11 mouse cellular contexts compared by ENCODE assay signal in genomic region chr13:97245157-97245556, GRCm38 (mm10). TPM values are rescaled to one million over a fixed set of nuclear protein-coding genes. Genes with fewer than 3 reads are reported as not detected.
A peak's percentile ranks its signal among the peaks of the same experiment; 100 is the strongest.
DNase-seq lines count a peak whose midpoint lies in the region; ATAC-seq and TF ChIP-seq lines count a peak whose summit lies in the region.
"Had no signal": no experiment of that assay in that cellular context is flagged by ENCODE, and none has a peak within 500 bp of the region (broad histone marks: within the 10 kb centered on the region; RNA-seq: fewer than 3 reads in every experiment).

No protein-coding gene starts in this region.

- TF ChIP-seq CTCF in midbrain, postnatal 0 days (IDR thresholded peaks at IDR 0.05): no peak
- no peak for TF ChIP-seq CTCF in cerebellum, adult 2 months (IDR thresholded peaks at IDR 0.05; ENCODE audit: borderline replicate concordance, insufficient read depth, low read depth, low read length)

- no peak overlapping the region for H3K27ac ChIP-seq in kidney, embryonic 16.5 days (ENCODE audit: low read length)
- H3K27ac ChIP-seq in embryonic facial prominence, embryonic 12.5 days: no peak overlapping the region
- H3K27ac ChIP-seq in hindbrain, embryonic 11.5 days (ENCODE audit: low read depth, low read length): no peak overlapping the region
- H3K27ac ChIP-seq in midbrain, postnatal 0 days (ENCODE audit: low read depth, low read length): 0 out of 2 replicates have a peak overlapping the region, but pooled peaks have one; percentile 6
- H3K27ac ChIP-seq in cerebellum, adult 2 months (ENCODE audit: insufficient read depth, low read length): no peak overlapping the region
- H3K27ac ChIP-seq: heart, embryonic 10.5 days had no signal

- no peak for DNase-seq in kidney, postnatal 36 days
- DNase-seq in hindbrain, embryonic 11.5 days (ENCODE audit: low spot score): no peak
- DNase-seq in midbrain, postnatal 0 days (ENCODE audit: low spot score): no peak
- DNase-seq in cerebellum, adult 2 months: no peak
- no peak for DNase-seq in gastrocnemius, postnatal 4 days (ENCODE audit: low spot score in 2 of 2)
- no peak for DNase-seq in right cerebral cortex, postnatal 4 days
- DNase-seq: cerebellum, postnatal 14 days; kidney, adult 2 months had no signal

- 86% methylated on average over 12 of the region's 12 CpGs for WGBS in kidney, embryonic 16.5 days
- WGBS in embryonic facial prominence, embryonic 12.5 days: 90% methylated on average over 12 of the region's 12 CpGs
- 88% methylated on average over 12 of the region's 12 CpGs for WGBS in hindbrain, embryonic 11.5 days
- WGBS in midbrain, postnatal 0 days: 78% methylated on average over 12 of the region's 12 CpGs
- 73% methylated on average over 12 of the region's 12 CpGs for WGBS in cerebellum, adult 2 months

- H3K36me3 ChIP-seq in kidney, embryonic 16.5 days (ENCODE audit: insufficient read depth, low read length): peaks cover 47% of the 10 kb centered on the region
- peaks cover 38% of the 10 kb centered on the region for H3K36me3 ChIP-seq in embryonic facial prominence, embryonic 12.5 days
- peaks cover 8% of the 10 kb centered on the region for H3K36me3 ChIP-seq in hindbrain, embryonic 11.5 days (ENCODE audit: control insufficient read depth, insufficient read depth, low read length)
- peaks cover 21% of the 10 kb centered on the region for H3K36me3 ChIP-seq in midbrain, postnatal 0 days (ENCODE audit: insufficient read depth, low read length)

- H3K4me1 ChIP-seq in kidney, embryonic 16.5 days (ENCODE audit: insufficient read depth, low read length): peaks cover 73% of the 10 kb centered on the region
- H3K4me1 ChIP-seq in embryonic facial prominence, embryonic 12.5 days: peaks cover 58% of the 10 kb centered on the region
- H3K4me1 ChIP-seq in hindbrain, embryonic 11.5 days (replicated peaks; ENCODE audit: control insufficient read depth, insufficient read depth, low read length): peaks cover 24% of the 10 kb centered on the region
- H3K4me1 ChIP-seq in midbrain, postnatal 0 days (ENCODE audit: insufficient read depth, low read length): peaks cover 29% of the 10 kb centered on the region
- H3K4me1 ChIP-seq in cerebellum, adult 2 months (ENCODE audit: control insufficient read depth, insufficient read depth, low read length): peaks cover 5% of the 10 kb centered on the region; the same call in 1 of the 2 replicates

- H3K9ac ChIP-seq in kidney, embryonic 16.5 days (replicated peaks; ENCODE audit: low read length): no peak overlapping the region
- no peak overlapping the region for H3K9ac ChIP-seq in embryonic facial prominence, embryonic 12.5 days
- no peak overlapping the region for H3K9ac ChIP-seq in hindbrain, embryonic 11.5 days (ENCODE audit: low read depth, low read length)
- no peak overlapping the region for H3K9ac ChIP-seq in midbrain, postnatal 0 days (replicated peaks; ENCODE audit: low read length, poor library complexity, severe bottlenecking)

- H3K4me2 ChIP-seq in kidney, embryonic 16.5 days (replicated peaks; ENCODE audit: low read depth, low read length): peak overlapping the region; percentile 77
- H3K4me2 ChIP-seq in embryonic facial prominence, embryonic 12.5 days (replicated peaks): peak overlapping the region; percentile 89
- H3K4me2 ChIP-seq in hindbrain, embryonic 11.5 days (replicated peaks; ENCODE audit: low read depth, low read length): peak overlapping the region; percentile 86
- peak overlapping the region; percentile 72 for H3K4me2 ChIP-seq in midbrain, postnatal 0 days (ENCODE audit: low read depth, low read length, poor library complexity, severe bottlenecking)

- H3K9me3 ChIP-seq in kidney, embryonic 16.5 days (ENCODE audit: low read length): no peaks in the 10 kb centered on the region
- no peaks in the 10 kb centered on the region for H3K9me3 ChIP-seq in embryonic facial prominence, embryonic 12.5 days
- no peaks in the 10 kb centered on the region for H3K9me3 ChIP-seq in hindbrain, embryonic 11.5 days (ENCODE audit: control insufficient read depth, low read length)
- no peaks in the 10 kb centered on the region for H3K9me3 ChIP-seq in midbrain, postnatal 0 days (ENCODE audit: low read length)
- H3K9me3 ChIP-seq: heart, embryonic 10.5 days had no signal

- TF ChIP-seq POLR2A in cerebellum, adult 2 months (IDR thresholded peaks at IDR 0.05; ENCODE audit: borderline replicate concordance, insufficient read depth, low read length): no peak

- no peak overlapping the region for H3K4me3 ChIP-seq in kidney, embryonic 16.5 days (ENCODE audit: low read length)
- no peak overlapping the region for H3K4me3 ChIP-seq in embryonic facial prominence, embryonic 12.5 days
- H3K4me3 ChIP-seq in hindbrain, embryonic 11.5 days (ENCODE audit: low read depth, low read length): peak overlapping the region; percentile 1; the same call in 1 of the 2 replicates
- H3K4me3 ChIP-seq in midbrain, postnatal 0 days (ENCODE audit: low read depth, low read length): peak overlapping the region; percentile 63
- H3K4me3 ChIP-seq in cerebellum, adult 2 months (replicated peaks; ENCODE audit: insufficient read depth, low read depth, low read length): no peak overlapping the region

- no peaks in the 10 kb centered on the region for H3K27me3 ChIP-seq in kidney, embryonic 16.5 days (ENCODE audit: insufficient read depth, low read length)
- H3K27me3 ChIP-seq in embryonic facial prominence, embryonic 12.5 days: peaks cover 2% of the 10 kb centered on the region; the same call in 1 of the 2 replicates
- H3K27me3 ChIP-seq in hindbrain, embryonic 11.5 days (ENCODE audit: control insufficient read depth, insufficient read depth, low read length): no peaks in the 10 kb centered on the region
- no peaks in the 10 kb centered on the region for H3K27me3 ChIP-seq in midbrain, postnatal 0 days (ENCODE audit: insufficient read depth, low read length)
- no peaks in the 10 kb centered on the region; the same call in 1 of the 2 replicates for H3K27me3 ChIP-seq in cerebellum, adult 2 months (ENCODE audit: control insufficient read depth, insufficient read depth, low read length)

- no peak for ATAC-seq in kidney, embryonic 16.5 days (ENCODE audit: low FRiP score, low TSS enrichment)
- no peak for ATAC-seq in embryonic facial prominence, embryonic 12.5 days (ENCODE audit: insufficient number of reproducible peaks, insufficient read depth, low FRiP score, low TSS enrichment)
- no peak for ATAC-seq in hindbrain, embryonic 11.5 days (ENCODE audit: low FRiP score)
- ATAC-seq in midbrain, postnatal 0 days (ENCODE audit: low FRiP score): no peak

RNA-seq across cellular contexts. Expression of gene Enc1, which starts 4.3 kb away (rescaled TPM):
- polyA plus RNA-seq in kidney, embryonic 16.5 days (2015; fragmentation: Nextera tagmentation; extraction: Ambion mirVana): 13.7 and 14.3 TPM in 2 replicates
- 7.8 and 8.0 TPM in 2 replicates for polyA plus RNA-seq in embryonic facial prominence, embryonic 12.5 days (2016; fragmentation: Nextera tagmentation; extraction: Ambion mirVana)
- 34.8 and 45.9 TPM in 2 replicates for polyA plus RNA-seq in hindbrain, embryonic 11.5 days (2014; fragmentation: Nextera tagmentation; extraction: Ambion mirVana)
- total RNA-seq in midbrain, postnatal 0 days (2014; rRNA removed): 326 and 348 TPM in 2 replicates
- 54.0 and 54.2 TPM in 2 replicates for polyA plus RNA-seq in midbrain, postnatal 0 days (2015; fragmentation: Nextera tagmentation; extraction: Ambion mirVana)
- polyA plus RNA-seq in cerebellum, adult 2 months (2012; rRNA removed): 16.7 and 20.2 TPM in 2 replicates
- total RNA-seq in gastrocnemius, postnatal 4 days (2021): 10 to 100 TPM; 11.0 to 12.9 TPM

RNA-seq across cellular contexts. Expression of gene Hexb, which starts 47.0 kb away (rescaled TPM):
- 40.3 and 44.6 TPM in 2 replicates for polyA plus RNA-seq in kidney, embryonic 16.5 days (2015; fragmentation: Nextera tagmentation; extraction: Ambion mirVana)
- polyA plus RNA-seq in embryonic facial prominence, embryonic 12.5 days (2016; fragmentation: Nextera tagmentation; extraction: Ambion mirVana): 28.8 and 29.8 TPM in 2 replicates
- polyA plus RNA-seq in hindbrain, embryonic 11.5 days (2014; fragmentation: Nextera tagmentation; extraction: Ambion mirVana): 26.6 and 28.7 TPM in 2 replicates
- total RNA-seq in midbrain, postnatal 0 days (2014; rRNA removed): 55.1 and 70.5 TPM in 2 replicates
- polyA plus RNA-seq in midbrain, postnatal 0 days (2015; fragmentation: Nextera tagmentation; extraction: Ambion mirVana): 57.7 and 59.7 TPM in 2 replicates
- polyA plus RNA-seq in cerebellum, adult 2 months (2012; rRNA removed): 61.0 and 62.9 TPM in 2 replicates
- total RNA-seq in gastrocnemius, postnatal 4 days (2021): 10 to 100 TPM; 26.7 to 27.8 TPM

Comparison
In these comparisons a context has a peak if more than half of its experiments do, and no peak if none do; other contexts are left out.
1. H3K4me3 ChIP-seq: peak in hindbrain, embryonic 11.5 days (single experiment) and midbrain, postnatal 0 days (single experiment); none in kidney, embryonic 16.5 days (single experiment), embryonic facial prominence, embryonic 12.5 days (single experiment) and cerebellum, adult 2 months (single experiment).
2. Peak in every context shown above with its lines, with median percentiles within 50 percentile points of each other: H3K4me2 ChIP-seq.